Mouse (Mus musculus): Measurements from ENCODE around the gene BC034090. TPM values are rescaled to one million over a fixed set of nuclear protein-coding genes. Genes with fewer than 3 reads are reported as not detected.
A peak's percentile ranks its signal among the peaks of the same experiment; 100 is the strongest.

BC034090 gene
- polyA plus RNA-seq, 1 experiment from 2014 or later: 5.6 TPM

DNA sequence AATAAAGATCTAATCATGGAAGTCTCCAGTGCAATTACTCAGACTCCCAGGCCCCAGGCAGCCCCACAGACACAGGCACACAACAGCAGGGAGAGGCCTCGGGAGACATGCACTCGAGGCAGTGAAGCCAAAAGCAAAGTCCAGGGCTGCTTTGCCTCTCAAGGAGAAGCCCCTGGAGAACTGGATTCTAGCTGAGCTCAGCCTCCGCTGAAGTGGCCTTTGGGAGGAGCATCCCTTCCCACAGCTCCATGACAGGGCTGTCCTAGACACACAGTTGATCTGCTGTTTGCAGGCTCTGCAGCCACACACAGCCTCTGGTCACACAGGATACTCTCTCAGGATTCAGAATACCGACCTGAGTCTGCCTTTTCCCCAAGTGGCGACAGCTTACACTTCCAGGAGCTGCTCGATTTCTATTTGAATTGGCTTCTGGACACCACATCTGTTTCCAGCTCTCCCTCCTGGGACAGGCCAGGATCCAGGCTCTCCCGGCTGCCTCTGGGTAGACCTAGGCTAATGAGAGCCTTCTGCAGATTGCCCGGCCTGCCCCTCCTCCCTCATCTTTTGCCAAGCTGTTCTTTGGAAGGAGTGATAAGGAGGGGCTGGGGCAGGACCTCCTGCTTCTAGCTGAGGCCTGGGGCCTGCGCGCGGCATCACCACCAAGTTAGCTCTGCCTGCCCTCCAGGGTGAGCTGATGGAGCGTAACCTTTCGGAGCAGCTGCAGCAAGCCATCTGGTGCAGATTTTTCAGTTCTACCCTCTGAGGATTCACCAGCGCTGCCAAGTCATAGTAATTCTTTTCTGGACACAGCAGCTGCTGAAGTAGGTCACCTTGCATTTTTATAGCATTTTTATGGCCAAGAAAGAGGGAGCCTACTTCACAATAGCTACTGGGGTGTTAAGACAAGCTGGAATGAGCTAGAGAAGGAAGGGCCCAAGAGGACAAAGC lies 14.5 kb downstream of the BC034090 start:
- Histone ChIP-seq H3K27ac (replicated peaks) (peak overlapping the region; percentile 86), H3K9ac (replicated peaks) (no peak overlapping the region), H3K4me2 (replicated peaks) (no peak overlapping the region), H3K4me3 (no peak overlapping the region), H3K36me3 (no peaks in the 10 kb centered on the region), H3K4me1 (peaks cover 54% of the 10 kb centered on the region), H3K9me3 (no peaks in the 10 kb centered on the region), H3K27me3 (peaks cover 4% of the 10 kb centered on the region; the same call in 1 of the 2 replicates)
- ATAC-seq (ENCODE audit: low FRiP score, low read depth): peak; percentile 81
- WGBS: 17% methylated on average over 14 of the region's 14 CpGs

DNA sequence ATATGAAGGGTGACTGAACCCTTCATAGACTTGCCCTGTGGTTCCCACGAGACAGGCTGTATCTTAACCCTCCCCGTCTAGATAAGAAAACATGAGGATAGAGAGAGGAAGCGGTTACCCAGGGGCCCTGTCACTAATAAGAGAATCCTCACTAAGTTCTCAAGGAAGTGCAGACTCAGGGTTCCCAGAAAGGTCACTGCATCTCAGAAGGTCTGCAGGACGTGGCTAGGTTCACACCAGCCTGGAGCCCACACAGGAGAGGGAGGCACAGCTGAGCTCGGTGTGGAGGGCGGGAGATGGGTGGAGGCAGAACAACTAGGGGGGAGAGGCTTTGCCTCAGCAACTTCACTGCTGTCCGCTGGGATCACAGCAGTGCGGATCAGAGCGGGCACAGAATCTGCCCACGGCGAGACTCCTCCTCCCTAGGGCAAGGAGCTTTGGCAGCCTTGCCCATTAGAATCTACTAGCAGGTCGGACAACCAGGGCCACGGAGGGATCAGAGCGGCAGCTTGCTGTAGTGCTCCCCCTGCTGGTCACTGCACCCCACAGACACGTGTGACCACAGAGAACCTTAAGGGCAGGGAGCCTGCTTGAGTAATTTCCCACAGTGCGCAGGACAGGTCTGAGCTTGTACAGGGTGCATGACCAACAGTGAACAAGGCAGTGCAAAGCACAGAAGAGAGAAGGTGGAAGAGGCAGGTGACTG lies 20.2 kb downstream of the BC034090 start:
- 30% methylated on average over 16 of the region's 16 CpGs for WGBS
- Histone ChIP-seq H3K9ac (replicated peaks) (no peak overlapping the region), H3K9me3 (no peaks in the 10 kb centered on the region), H3K4me1 (peaks cover 16% of the 10 kb centered on the region), H3K27me3 (peaks cover 8% of the 10 kb centered on the region; the same call in 1 of the 2 replicates), H3K36me3 (no peaks in the 10 kb centered on the region), H3K4me3 (no peak overlapping the region), H3K4me2 (replicated peaks) (no peak overlapping the region), H3K27ac (replicated peaks) (no peak overlapping the region; the same call in 1 of the 2 replicates)
- ATAC-seq (ENCODE audit: low FRiP score, low read depth): peak; percentile 80

DNA sequence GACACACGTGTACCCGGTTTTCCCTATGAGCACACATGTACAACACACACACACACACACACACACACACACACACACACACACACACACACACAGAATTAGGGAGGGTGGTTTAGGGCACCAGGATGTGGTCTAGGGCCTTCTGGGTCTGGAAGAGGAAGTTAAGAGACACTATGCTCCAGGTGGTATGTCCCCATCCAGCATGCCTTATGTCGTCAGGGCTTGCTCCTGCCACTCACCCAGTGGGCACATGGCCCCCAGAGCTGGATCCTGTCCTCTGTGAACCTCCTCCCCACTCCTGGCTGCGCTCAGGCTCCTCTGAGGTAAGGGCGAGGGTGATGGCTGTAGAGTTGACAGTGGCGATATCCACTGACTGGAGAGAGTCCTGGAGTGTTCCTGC lies 21.2 kb downstream of the BC034090 start:
- H3K9ac ChIP-seq (replicated peaks): no peak overlapping the region
- H3K36me3 ChIP-seq: no peaks in the 10 kb centered on the region
- ATAC-seq (ENCODE audit: low FRiP score, low read depth): no peak
- 83% methylated on average over 6 of the region's 6 CpGs for WGBS
- H3K27me3 ChIP-seq: peaks cover 8% of the 10 kb centered on the region; the same call in 1 of the 2 replicates
- no peak overlapping the region for H3K4me3 ChIP-seq
- H3K27ac ChIP-seq (replicated peaks): no peak overlapping the region
- no peak overlapping the region for H3K4me2 ChIP-seq (replicated peaks)
- peaks cover 9% of the 10 kb centered on the region for H3K4me1 ChIP-seq
- no peaks in the 10 kb centered on the region for H3K9me3 ChIP-seq

DNA sequence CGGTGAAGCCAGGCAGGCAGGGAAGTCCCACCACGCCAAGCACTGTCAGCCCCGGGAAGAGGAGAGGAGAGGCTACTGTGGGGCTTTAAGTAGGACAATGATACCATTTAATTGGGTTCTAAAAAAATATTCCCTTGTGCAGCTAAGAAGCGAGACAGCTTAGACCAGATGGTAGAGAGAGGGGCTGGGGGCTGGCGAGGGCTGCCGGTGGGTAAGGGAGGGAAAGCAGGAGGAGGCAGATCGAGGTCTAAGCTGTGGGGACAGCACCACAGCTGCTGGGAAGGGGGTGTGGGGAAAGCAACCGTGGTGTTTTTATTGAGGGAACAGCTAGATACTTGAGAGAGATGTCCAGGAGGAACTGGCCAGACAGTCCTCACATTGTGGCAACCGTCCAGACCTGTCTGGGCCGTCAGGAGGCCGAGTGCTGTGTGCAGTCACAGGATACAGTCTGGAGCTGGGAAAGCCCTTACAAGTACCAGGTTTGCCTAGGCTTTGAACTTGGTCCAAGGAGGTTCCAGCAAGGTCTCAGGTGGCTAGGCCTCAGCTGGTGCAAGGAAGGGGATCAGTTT lies 22.1 kb downstream of the BC034090 start:
- no peak overlapping the region for H3K9ac ChIP-seq (replicated peaks)
- no peak for ATAC-seq (ENCODE audit: low FRiP score, low read depth)
- H3K9me3 ChIP-seq: no peaks in the 10 kb centered on the region
- H3K4me3 ChIP-seq: no peak overlapping the region
- peaks cover 10% of the 10 kb centered on the region; the same call in 1 of the 2 replicates for H3K27me3 ChIP-seq
- peaks cover 10% of the 10 kb centered on the region for H3K4me1 ChIP-seq
- no peak overlapping the region for H3K4me2 ChIP-seq (replicated peaks)
- H3K27ac ChIP-seq (replicated peaks): peak overlapping the region; percentile 17; the same call in 1 of the 2 replicates
- 65% methylated on average over 11 of the region's 11 CpGs for WGBS
- H3K36me3 ChIP-seq: no peaks in the 10 kb centered on the region

DNA sequence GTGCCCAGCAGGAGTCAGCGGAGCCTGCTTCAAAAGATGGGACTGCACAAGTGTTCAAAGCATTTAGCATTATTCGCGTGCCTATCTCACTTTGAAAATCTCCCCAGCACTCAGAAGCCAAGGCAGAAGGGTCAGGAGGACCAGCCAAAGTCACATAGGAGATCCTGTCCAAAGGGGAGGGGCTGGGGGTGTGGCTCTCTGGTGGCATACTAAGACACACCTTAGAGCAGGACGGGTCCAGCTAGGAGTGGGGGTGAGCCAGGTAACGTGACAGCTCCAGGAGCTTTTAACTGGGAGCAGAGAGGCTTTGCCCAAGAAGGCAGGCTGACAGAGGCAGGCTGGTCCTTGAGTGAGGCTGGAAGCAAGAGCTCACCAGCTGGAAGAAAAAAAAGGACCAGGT lies 25.3 kb downstream of the BC034090 start:
- H3K36me3 ChIP-seq: no peaks in the 10 kb centered on the region
- H3K4me2 ChIP-seq (replicated peaks): no peak overlapping the region
- no peak overlapping the region for H3K4me3 ChIP-seq
- no peak overlapping the region for H3K27ac ChIP-seq (replicated peaks)
- WGBS: 78% methylated on average over 5 of the region's 5 CpGs
- H3K27me3 ChIP-seq: peaks cover 22% of the 10 kb centered on the region
- peaks cover 26% of the 10 kb centered on the region for H3K4me1 ChIP-seq
- H3K9me3 ChIP-seq: no peaks in the 10 kb centered on the region
- ATAC-seq (ENCODE audit: low FRiP score, low read depth): no peak
- H3K9ac ChIP-seq (replicated peaks): no peak overlapping the region

DNA sequence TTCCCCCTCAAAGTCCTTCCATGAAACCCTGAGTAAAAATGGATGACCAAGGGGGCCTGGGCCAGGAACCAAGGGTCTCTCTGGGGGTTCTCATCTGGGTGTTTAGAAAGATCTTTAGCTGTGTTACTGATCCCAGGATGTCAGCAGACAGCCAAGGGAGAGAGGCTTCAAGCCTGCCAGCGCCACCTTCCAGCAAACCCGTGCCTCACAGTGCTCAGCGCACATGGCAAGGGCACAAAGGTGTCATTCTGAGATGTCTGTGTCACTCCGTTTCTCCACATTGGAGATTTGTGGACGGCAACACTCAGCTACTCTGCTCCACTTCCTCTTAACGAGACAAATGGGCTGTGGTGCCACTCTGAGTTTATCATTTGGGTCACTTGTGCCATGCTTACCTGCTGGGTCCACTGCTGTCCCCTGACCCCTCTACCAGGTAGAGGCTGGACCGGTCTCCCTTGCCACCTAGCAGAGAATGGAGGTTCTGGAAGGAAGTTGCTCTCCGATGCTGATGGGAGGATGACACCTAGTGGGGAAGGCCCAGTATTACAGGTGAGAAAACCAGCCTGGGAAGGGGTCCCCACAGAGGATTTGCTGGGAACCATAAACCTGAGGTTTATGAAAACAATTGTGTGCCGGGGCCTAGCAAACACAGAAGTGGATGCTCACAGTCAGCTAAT lies 26.2 kb downstream of the BC034090 start:
- no peaks in the 10 kb centered on the region for H3K36me3 ChIP-seq
- no peak overlapping the region for H3K4me3 ChIP-seq
- H3K27ac ChIP-seq (replicated peaks): no peak overlapping the region
- WGBS: 54% methylated on average over 9 of the region's 9 CpGs
- H3K9me3 ChIP-seq: no peaks in the 10 kb centered on the region
- 0 out of 2 replicates have a peak, but pooled peaks have one; percentile 23 for ATAC-seq (ENCODE audit: low FRiP score, low read depth)
- H3K4me2 ChIP-seq (replicated peaks): no peak overlapping the region
- peaks cover 18% of the 10 kb centered on the region for H3K27me3 ChIP-seq
- H3K4me1 ChIP-seq: peaks cover 33% of the 10 kb centered on the region
- no peak overlapping the region for H3K9ac ChIP-seq (replicated peaks)

DNA sequence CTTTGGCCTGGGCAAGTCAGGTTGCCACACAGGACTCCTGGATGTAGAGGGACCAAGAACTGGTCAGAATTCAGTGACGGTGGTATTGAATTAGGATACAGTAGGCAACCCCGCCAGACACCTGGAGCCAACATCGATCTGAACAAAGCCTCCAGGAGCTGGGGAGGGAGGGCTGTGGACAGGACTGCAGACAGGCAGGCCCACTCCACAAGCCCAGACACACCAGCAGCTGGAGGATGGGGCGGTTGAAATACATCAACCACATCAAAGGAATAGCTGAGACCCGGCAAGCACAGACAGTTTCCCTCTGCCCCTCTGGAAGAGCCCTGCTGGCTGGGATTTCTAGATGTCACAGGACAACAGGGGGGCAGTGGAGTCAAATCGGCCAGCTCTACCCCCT lies 27.4 kb downstream of the BC034090 start:
- H3K4me1 ChIP-seq: peaks cover 44% of the 10 kb centered on the region
- H3K27ac ChIP-seq (replicated peaks): 0 out of 2 replicates have a peak overlapping the region, but pooled peaks have one; percentile 25
- no peak for ATAC-seq (ENCODE audit: low FRiP score, low read depth)

DNA sequence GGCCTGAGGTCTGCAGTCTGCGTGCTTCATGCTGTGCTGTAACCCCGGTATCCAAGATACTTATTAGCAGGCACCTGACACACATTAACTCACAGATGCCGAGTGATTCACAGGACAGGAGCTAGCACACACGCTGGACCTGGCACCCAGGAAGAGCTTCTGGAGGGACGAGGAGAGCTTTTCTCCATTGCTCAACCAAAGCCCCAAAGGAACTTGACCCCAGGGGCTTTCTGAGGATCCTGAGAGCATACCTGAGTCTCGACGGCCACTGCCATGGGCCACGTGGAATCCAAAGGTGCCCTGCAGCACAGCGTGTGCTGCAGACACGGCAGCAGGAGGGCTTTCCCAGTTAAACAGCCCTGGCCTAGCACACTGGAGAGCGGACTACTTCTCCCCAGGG lies 27.9 kb downstream of the BC034090 start:
- 82% methylated on average over 11 of the region's 11 CpGs for WGBS
- Histone ChIP-seq H3K9me3 (no peaks in the 10 kb centered on the region), H3K36me3 (no peaks in the 10 kb centered on the region), H3K27me3 (peaks cover 22% of the 10 kb centered on the region), H3K27ac (replicated peaks) (0 out of 2 replicates have a peak overlapping the region, but pooled peaks have one; percentile 2), H3K4me3 (no peak overlapping the region), H3K4me2 (replicated peaks) (no peak overlapping the region), H3K4me1 (peaks cover 50% of the 10 kb centered on the region), H3K9ac (replicated peaks) (no peak overlapping the region; the same call in 1 of the 2 replicates)
- no peak for ATAC-seq (ENCODE audit: low FRiP score, low read depth)

More for the DNA sequence above, 27.4 kb downstream of the BC034090 start:
- Histone ChIP-seq H3K27me3 (peaks cover 19% of the 10 kb centered on the region), H3K4me2 (replicated peaks) (no peak overlapping the region), H3K36me3 (no peaks in the 10 kb centered on the region), H3K9me3 (no peaks in the 10 kb centered on the region), H3K4me3 (no peak overlapping the region), H3K9ac (replicated peaks) (no peak overlapping the region; the same call in 1 of the 2 replicates)
- 66% methylated on average over 6 of the region's 6 CpGs for WGBS

DNA sequence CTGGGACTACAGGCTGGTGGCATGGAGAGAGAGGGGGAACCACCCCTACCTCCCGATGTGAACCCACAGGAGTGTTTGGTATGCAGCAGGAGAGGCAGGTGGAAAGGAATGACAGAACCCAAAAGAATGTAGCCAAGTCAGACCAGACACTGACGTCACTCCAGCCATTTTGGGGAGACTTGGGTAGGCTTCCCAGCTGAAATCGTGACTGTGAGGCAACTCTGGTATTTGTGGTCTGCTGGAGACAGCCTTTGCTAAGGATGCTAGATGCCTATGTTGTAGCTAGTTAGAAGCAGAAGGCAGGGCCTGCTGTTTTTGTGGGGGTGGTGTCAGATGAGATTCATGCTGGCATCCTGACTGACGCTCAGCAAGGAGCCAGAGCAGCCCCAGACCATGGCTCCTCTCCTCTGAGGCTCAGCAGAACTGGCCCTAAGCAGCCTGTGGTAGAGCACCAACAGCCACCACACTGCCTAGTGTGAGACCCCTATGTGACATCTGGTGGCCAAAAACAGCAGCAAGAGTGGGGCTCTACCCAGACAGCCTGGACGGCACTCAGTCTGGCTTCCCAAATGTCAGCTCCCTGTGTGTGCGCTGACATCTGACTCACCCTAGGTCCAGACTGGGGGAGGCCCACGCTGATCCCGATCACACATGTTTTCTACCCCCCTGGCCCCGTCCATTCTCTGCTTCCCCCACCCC lies 29.0 kb downstream of the BC034090 start:
- Histone ChIP-seq H3K9me3 (no peaks in the 10 kb centered on the region), H3K27me3 (peaks cover 31% of the 10 kb centered on the region), H3K4me2 (replicated peaks) (no peak overlapping the region), H3K9ac (replicated peaks) (no peak overlapping the region), H3K4me3 (no peak overlapping the region), H3K36me3 (no peaks in the 10 kb centered on the region), H3K27ac (replicated peaks) (no peak overlapping the region), H3K4me1 (peaks cover 59% of the 10 kb centered on the region)
- ATAC-seq (ENCODE audit: low FRiP score, low read depth): no peak
- WGBS: 67% methylated on average over 9 of the region's 9 CpGs

DNA sequence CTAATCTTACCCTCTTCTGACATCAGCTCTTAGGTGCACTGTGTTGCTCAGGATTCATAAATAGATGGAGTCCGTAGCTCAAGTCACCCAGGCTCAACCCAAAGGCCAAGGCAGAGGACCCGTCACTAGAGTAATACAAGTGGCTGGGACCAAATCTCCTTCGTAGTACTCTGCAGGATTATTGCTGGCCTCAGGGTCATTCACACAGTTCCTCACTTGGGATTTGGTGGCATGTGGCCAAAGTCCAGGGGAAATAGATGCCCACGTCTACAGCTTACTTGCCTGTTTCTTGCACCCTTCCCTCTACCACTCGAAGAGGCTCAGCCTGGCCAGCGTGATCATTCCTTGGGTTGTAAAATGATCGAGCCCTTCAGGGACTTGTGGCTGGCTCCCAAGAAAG lies 30.3 kb downstream of the BC034090 start:
- Histone ChIP-seq H3K4me1 (peaks cover 66% of the 10 kb centered on the region), H3K27me3 (peaks cover 36% of the 10 kb centered on the region), H3K9ac (replicated peaks) (no peak overlapping the region), H3K36me3 (no peaks in the 10 kb centered on the region), H3K27ac (replicated peaks) (no peak overlapping the region), H3K9me3 (no peaks in the 10 kb centered on the region), H3K4me2 (replicated peaks) (no peak overlapping the region), H3K4me3 (no peak overlapping the region)
- 70% methylated on average over 7 of the region's 7 CpGs for WGBS
- ATAC-seq (ENCODE audit: low FRiP score, low read depth): no peak
